Mouse (Mus musculus): ENCODE results near the gene Bpifb9b. TPM values are rescaled to one million over a fixed set of nuclear protein-coding genes. Genes with fewer than 3 reads are reported as not detected.
"Not testable (repeated sequence)": the region's sequence is repeated elsewhere in the genome, so short reads cannot be mapped to it uniquely, and the experiment has no call there.

Bpifb9b gene
- not detected in 2 replicates for polyA plus RNA-seq (2014; fragmentation: Nextera tagmentation; extraction: Ambion mirVana)

DNA sequence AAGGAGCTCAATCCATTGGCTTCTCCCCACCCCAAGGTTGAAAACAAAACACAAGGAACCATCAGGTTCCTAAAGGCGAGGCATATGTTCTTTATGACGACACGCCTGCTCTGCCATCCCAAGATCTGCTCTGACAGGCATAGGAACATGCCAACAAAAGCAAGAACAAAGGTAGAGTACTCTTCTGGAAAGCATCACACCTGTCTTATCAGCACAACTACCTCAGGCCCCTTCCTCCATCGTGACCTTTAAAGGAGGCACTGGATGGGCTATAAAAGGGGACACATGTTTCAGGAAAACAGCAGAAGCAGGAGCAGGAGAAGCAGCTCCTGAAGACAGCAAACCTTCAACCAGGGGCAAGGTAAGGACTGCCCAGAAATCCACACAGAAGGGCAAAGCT is at the start of gene Bpifb9b:
Gene Bpifb9b (plus strand): TSS at position 301 of the 400 bp plus-strand sequence.
- H3K9ac ChIP-seq (ENCODE audit: low read length); H3K27ac ChIP-seq (ENCODE audit: low read depth, low read length); H3K27me3 ChIP-seq (ENCODE audit: control insufficient read depth, insufficient read depth, low read length); H3K4me3 ChIP-seq (ENCODE audit: low read depth, low read length); DNase-seq (ENCODE audit: low spot score); H3K9me3 ChIP-seq (ENCODE audit: control insufficient read depth, low read length); H3K4me2 ChIP-seq (ENCODE audit: low read depth, low read length, severe bottlenecking); H3K4me1 ChIP-seq (replicated peaks; ENCODE audit: control insufficient read depth, insufficient read depth, low read length); H3K36me3 ChIP-seq (ENCODE audit: control insufficient read depth, insufficient read depth, low read length); ATAC-seq (replicated peaks; ENCODE audit: low FRiP score): not testable (repeated sequence)
- WGBS = 87% methylated on average over 4 of the region's 4 CpGs

DNA sequence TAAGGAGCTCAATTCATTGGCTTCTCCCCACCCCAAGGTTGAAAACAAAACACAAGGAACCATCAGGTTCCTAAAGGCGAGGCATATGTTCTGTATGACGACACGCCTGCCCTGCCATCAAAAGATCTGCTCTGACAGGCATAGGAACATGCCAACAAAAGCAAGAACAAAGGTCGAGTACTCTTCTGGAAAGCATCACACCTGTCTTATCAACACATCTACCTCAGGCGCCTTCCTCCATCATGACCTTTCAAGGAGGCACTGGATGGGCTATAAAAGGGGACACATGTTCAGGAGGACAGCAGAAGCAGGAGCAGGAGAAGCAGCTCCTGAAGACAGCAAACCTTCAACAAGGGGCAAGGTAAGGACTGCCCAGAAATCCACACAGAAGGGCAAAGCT is 49.5 kb upstream of the Bpifb9b start, which contains the start of gene Bpifb9a:
Gene Bpifb9a (plus strand): TSS at position 301 of the 400 bp plus-strand sequence.
- not testable (repeated sequence) for H3K4me2 ChIP-seq (ENCODE audit: low read depth, low read length, severe bottlenecking); H3K9ac ChIP-seq (ENCODE audit: low read length); H3K27me3 ChIP-seq (ENCODE audit: control insufficient read depth, insufficient read depth, low read length); H3K27ac ChIP-seq (ENCODE audit: low read depth, low read length); H3K4me1 ChIP-seq (replicated peaks; ENCODE audit: control insufficient read depth, insufficient read depth, low read length); H3K9me3 ChIP-seq (ENCODE audit: control insufficient read depth, low read length); H3K36me3 ChIP-seq (ENCODE audit: control insufficient read depth, insufficient read depth, low read length); ATAC-seq (replicated peaks; ENCODE audit: low FRiP score); H3K4me3 ChIP-seq (ENCODE audit: low read depth, low read length); DNase-seq (ENCODE audit: low spot score)
- 85% methylated on average over 5 of the region's 5 CpGs for WGBS

DNA sequence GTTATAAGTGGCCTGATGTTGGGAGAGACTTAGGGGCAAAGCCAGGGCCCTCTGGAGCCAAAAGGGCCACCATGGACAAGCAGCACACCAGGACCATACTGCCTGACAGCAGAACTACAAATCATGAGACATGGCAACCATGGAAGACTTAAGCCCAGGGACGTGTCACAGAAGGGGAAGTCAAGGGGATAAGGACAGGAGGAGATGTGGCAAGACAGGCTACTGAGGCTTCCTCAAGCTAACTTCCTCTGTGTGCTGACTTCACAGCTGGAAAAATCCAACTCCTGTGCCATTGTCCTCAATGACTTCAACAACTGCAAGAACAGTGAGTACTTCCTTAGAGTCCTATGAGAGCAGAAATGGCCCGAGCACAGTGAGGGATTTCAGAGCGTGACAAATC is 42.6 kb upstream of the Bpifb9b start:
- not testable (repeated sequence) for ATAC-seq (replicated peaks; ENCODE audit: low FRiP score); H3K4me2 ChIP-seq (ENCODE audit: low read depth, low read length, severe bottlenecking); H3K27ac ChIP-seq (ENCODE audit: low read depth, low read length); H3K9me3 ChIP-seq (ENCODE audit: control insufficient read depth, low read length); H3K36me3 ChIP-seq (ENCODE audit: control insufficient read depth, insufficient read depth, low read length); H3K27me3 ChIP-seq (ENCODE audit: control insufficient read depth, insufficient read depth, low read length); H3K4me3 ChIP-seq (ENCODE audit: low read depth, low read length); DNase-seq (ENCODE audit: low spot score); H3K4me1 ChIP-seq (replicated peaks; ENCODE audit: control insufficient read depth, insufficient read depth, low read length); H3K9ac ChIP-seq (ENCODE audit: low read length)
- WGBS = 83% methylated on average over 2 of the region's 3 CpGs

DNA sequence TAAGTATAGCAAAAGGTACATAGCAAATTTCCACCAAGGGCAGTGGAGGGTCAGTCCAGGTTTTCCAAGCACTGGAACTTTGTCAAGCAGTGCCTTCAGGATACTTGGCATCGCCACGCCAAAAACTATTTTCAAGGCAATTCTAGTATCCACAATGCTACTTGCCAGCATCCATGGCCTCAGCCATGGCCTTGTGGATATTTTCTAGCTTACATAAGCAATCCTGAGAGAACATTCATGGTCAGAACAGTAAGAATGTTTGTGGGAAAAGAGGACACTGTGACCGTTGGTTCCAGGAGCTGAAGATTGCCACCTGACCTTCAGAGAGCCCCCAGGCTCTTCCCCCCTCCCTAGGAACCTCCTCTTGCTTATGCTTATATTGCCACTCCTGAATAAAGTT is 15.2 kb upstream of the Bpifb9b start:
- not testable (repeated sequence) for H3K9me3 ChIP-seq (ENCODE audit: control insufficient read depth, low read length); H3K36me3 ChIP-seq (ENCODE audit: control insufficient read depth, insufficient read depth, low read length); H3K4me3 ChIP-seq (ENCODE audit: low read depth, low read length); H3K27ac ChIP-seq (ENCODE audit: low read depth, low read length); H3K27me3 ChIP-seq (ENCODE audit: control insufficient read depth, insufficient read depth, low read length); H3K4me2 ChIP-seq (ENCODE audit: low read depth, low read length, severe bottlenecking); ATAC-seq (replicated peaks; ENCODE audit: low FRiP score); H3K4me1 ChIP-seq (replicated peaks; ENCODE audit: control insufficient read depth, insufficient read depth, low read length); H3K9ac ChIP-seq (ENCODE audit: low read length); DNase-seq (ENCODE audit: low spot score)
- WGBS = 84% methylated on average over 3 of the region's 3 CpGs

DNA sequence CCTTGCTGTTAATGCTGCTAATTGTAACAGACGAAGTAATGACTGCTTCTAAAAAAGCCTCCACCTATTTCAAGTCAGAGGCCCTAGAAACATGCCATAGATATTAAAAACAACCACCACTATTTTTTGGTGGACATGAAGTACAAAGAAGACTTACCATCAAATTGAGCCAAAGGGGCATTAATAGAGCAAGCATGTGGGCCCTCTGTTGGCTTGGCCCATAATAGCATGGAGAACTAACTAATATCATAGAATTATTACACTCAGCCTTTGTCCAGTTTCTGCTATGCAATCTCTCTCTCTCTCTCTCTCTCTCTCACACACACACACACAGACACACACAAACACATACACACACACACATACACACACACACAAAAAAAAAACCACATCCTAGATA is 14.2 kb upstream of the Bpifb9b start:
- 77% methylated on average over 1 of the region's 1 CpGs for WGBS
- Histone ChIP-seq H3K9ac (ENCODE audit: low read length) (no peak overlapping the region), H3K4me1 (replicated peaks; ENCODE audit: control insufficient read depth, insufficient read depth, low read length) (no peaks in the 10 kb centered on the region), H3K27ac (ENCODE audit: low read depth, low read length) (no peak overlapping the region), H3K9me3 (ENCODE audit: control insufficient read depth, low read length) (no peaks in the 10 kb centered on the region), H3K36me3 (ENCODE audit: control insufficient read depth, insufficient read depth, low read length) (no peaks in the 10 kb centered on the region), H3K27me3 (ENCODE audit: control insufficient read depth, insufficient read depth, low read length) (no peaks in the 10 kb centered on the region), H3K4me2 (ENCODE audit: low read depth, low read length, severe bottlenecking) (no peak overlapping the region), H3K4me3 (ENCODE audit: low read depth, low read length) (no peak overlapping the region)
- no peak for ATAC-seq (replicated peaks; ENCODE audit: low FRiP score)
- DNase-seq (ENCODE audit: low spot score) = no peak

DNA sequence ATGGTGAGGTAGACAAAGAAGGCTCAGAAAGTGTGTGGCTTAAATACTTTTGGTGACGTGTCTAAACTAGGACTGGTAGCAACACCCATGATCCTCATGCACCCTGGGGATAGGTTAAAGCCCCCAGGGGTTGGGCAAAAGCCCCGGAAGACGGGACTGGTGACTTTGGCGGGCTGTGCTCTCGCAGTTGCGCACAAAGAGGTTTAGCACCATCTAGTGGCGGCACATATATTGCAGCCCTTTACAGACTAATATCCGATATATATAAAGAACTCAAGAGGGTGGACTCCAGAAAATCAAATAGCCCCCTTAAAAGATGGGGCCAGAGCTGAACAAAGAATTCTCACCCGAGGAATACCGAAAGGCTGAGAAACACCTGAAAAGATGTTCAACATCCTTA is 12.3 kb upstream of the Bpifb9b start:
- H3K27me3 ChIP-seq (ENCODE audit: control insufficient read depth, insufficient read depth, low read length); H3K9ac ChIP-seq (ENCODE audit: low read length); H3K4me3 ChIP-seq (ENCODE audit: low read depth, low read length); H3K36me3 ChIP-seq (ENCODE audit: control insufficient read depth, insufficient read depth, low read length); H3K27ac ChIP-seq (ENCODE audit: low read depth, low read length); H3K4me1 ChIP-seq (replicated peaks; ENCODE audit: control insufficient read depth, insufficient read depth, low read length); H3K9me3 ChIP-seq (ENCODE audit: control insufficient read depth, low read length); H3K4me2 ChIP-seq (ENCODE audit: low read depth, low read length, severe bottlenecking); ATAC-seq (replicated peaks; ENCODE audit: low FRiP score): not testable (repeated sequence)
- WGBS = 5% methylated on average over 10 of the region's 10 CpGs
- DNase-seq (ENCODE audit: low spot score) = peak; percentile 76

DNA sequence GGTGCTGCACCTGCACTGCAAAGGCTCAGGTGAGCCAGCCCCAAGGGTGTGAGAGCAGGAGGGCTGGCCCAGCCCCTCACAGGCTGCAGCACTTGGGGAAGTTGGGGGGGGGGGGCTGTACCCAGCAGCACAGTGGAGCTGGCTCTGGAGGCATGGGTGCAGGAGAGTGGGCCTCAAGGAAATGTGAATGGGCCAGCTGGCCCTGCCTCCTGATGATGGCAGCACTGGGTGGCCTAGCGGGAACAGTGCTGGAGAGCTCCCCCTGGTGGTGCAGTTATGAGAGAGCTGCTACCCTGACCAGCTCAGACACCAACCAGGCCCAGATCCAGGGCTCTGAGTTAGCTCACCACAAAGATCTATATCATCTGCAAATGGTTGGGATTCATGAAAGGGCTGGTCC is 6.5 kb upstream of the Bpifb9b start:
- Histone ChIP-seq H3K36me3 (ENCODE audit: control insufficient read depth, insufficient read depth, low read length) (no peaks in the 10 kb centered on the region), H3K9ac (ENCODE audit: low read length) (no peak overlapping the region)
- 24% methylated on average over 1 of the region's 1 CpGs for WGBS

DNA sequence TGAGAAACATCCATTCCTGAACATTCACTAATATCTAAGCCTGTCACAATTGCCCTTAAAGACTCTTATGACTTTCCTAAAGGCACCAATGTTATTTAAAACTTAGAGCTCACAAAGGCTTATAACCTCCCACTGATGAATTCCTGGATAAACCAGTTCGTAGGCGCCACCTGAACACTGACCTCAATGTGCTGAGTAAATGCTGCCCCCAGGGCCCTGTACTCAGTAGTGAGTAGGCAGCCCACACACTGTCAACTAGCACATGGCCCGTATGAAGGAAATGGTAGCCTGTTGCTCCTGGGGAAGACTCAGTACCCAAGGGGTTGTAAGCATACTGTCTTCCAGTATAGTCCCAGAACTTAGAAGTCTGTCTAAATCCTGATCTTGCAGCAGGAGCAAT is 5.3 kb upstream of the Bpifb9b start:
- H3K27ac ChIP-seq (ENCODE audit: low read depth, low read length) = no peak overlapping the region
- ATAC-seq (replicated peaks; ENCODE audit: low FRiP score) (no peak), DNase-seq (ENCODE audit: low spot score) (no peak)
- H3K36me3 ChIP-seq (ENCODE audit: control insufficient read depth, insufficient read depth, low read length) = no peaks in the 10 kb centered on the region
- no peak overlapping the region for H3K9ac ChIP-seq (ENCODE audit: low read length)
- H3K9me3 ChIP-seq (ENCODE audit: control insufficient read depth, low read length) = no peaks in the 10 kb centered on the region
- no peak overlapping the region for H3K4me2 ChIP-seq (ENCODE audit: low read depth, low read length, severe bottlenecking)
- WGBS = 90% methylated on average over 3 of the region's 3 CpGs
- no peaks in the 10 kb centered on the region for H3K4me1 ChIP-seq (replicated peaks; ENCODE audit: control insufficient read depth, insufficient read depth, low read length)
- no peak overlapping the region for H3K4me3 ChIP-seq (ENCODE audit: low read depth, low read length)
- no peaks in the 10 kb centered on the region for H3K27me3 ChIP-seq (ENCODE audit: control insufficient read depth, insufficient read depth, low read length)

More for the DNA sequence above, 6.5 kb upstream of the Bpifb9b start:
- ATAC-seq (replicated peaks; ENCODE audit: low FRiP score) (peak; percentile 76), DNase-seq (ENCODE audit: low spot score) (peak; percentile 86)
- H3K27ac ChIP-seq (ENCODE audit: low read depth, low read length) = no peak overlapping the region
- no peaks in the 10 kb centered on the region for H3K9me3 ChIP-seq (ENCODE audit: control insufficient read depth, low read length)
- no peaks in the 10 kb centered on the region for H3K27me3 ChIP-seq (ENCODE audit: control insufficient read depth, insufficient read depth, low read length)
- no peak overlapping the region for H3K4me2 ChIP-seq (ENCODE audit: low read depth, low read length, severe bottlenecking)
- no peak overlapping the region for H3K4me3 ChIP-seq (ENCODE audit: low read depth, low read length)
- no peaks in the 10 kb centered on the region for H3K4me1 ChIP-seq (replicated peaks; ENCODE audit: control insufficient read depth, insufficient read depth, low read length)

DNA sequence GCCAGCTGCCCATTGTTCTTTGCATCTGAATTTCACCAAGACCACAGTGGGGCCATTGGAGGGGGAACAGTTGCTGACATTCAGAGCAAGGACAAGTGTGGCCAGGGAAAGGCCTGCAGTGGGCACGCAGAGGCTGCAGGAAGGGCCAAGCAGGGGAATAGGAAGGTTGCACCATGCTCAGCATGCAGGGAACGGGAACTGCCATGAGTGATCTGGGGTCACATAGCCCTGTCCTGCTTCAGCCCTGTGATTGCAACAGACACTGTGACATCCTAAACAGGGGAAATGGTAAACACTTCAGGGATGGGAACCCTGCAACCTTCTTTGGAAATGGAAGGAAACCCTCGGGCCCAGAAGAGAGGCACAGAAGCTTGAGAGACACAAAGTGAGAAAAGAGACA is 2.4 kb upstream of the Bpifb9b start:
- not testable (repeated sequence) for H3K27ac ChIP-seq (ENCODE audit: low read depth, low read length); H3K4me2 ChIP-seq (ENCODE audit: low read depth, low read length, severe bottlenecking); DNase-seq (ENCODE audit: low spot score); H3K9me3 ChIP-seq (ENCODE audit: control insufficient read depth, low read length); H3K27me3 ChIP-seq (ENCODE audit: control insufficient read depth, insufficient read depth, low read length); H3K4me1 ChIP-seq (replicated peaks; ENCODE audit: control insufficient read depth, insufficient read depth, low read length); ATAC-seq (replicated peaks; ENCODE audit: low FRiP score); H3K9ac ChIP-seq (ENCODE audit: low read length); H3K36me3 ChIP-seq (ENCODE audit: control insufficient read depth, insufficient read depth, low read length); H3K4me3 ChIP-seq (ENCODE audit: low read depth, low read length)
- 88% methylated on average over 1 of the region's 3 CpGs for WGBS
